Mouse (Mus musculus) T-helper 2 cell (primary cell): ENCODE measurements at regions not wholly inside any gene's neighbourhood (a gene's known extent, or its start where the extent isn't known, plus 50 kb on each side); places are given as distances from the start of the nearest gene placed in this dataset.

ENCODE experiments used
- in situ Hi-C: fragments of 300-600 bp; cut with MboI, MseI; formaldehyde crosslinking; loops from one replicate; pipeline ENCODE4 v1.15.1; 2025; ENCODE audit warnings: high pct_unique_total_duplicates

GRCm38 (mm10) chr1:122607309-122607708, 1039.5 kb upstream of the Ddx18 start:
- in situ Hi-C loops, result no loop called here

GRCm38 (mm10) chr1:122575954-122576353, 1008.2 kb upstream of the Ddx18 start:
- in situ Hi-C loops, result no loop called here

- in situ Hi-C loops, result loop anchor here (25.0 kb wide), 1 partner anchor 761 kb away; no protein-coding TSS in a partner anchor
Observed at GRCm38 (mm10) chr1:122551596-122551995, 983.8 kb upstream of the Ddx18 start.

- in situ Hi-C loops, result no loop called here
Observed at GRCm38 (mm10) chr1:122509580-122509979, 941.8 kb upstream of the Ddx18 start.

GRCm38 (mm10) chr1:122501707-122502106, 933.9 kb upstream of the Ddx18 start:
- in situ Hi-C loops, result no loop called here

- in situ Hi-C loops, result no loop called here
Observed at GRCm38 (mm10) chr1:122478003-122478402, 910.2 kb upstream of the Ddx18 start.

- in situ Hi-C loops, result no loop called here
Observed at GRCm38 (mm10) chr1:122463931-122464330, 896.1 kb upstream of the Ddx18 start.

- in situ Hi-C loops, result no loop called here
Observed at GRCm38 (mm10) chr1:122459056-122459455, 891.3 kb upstream of the Ddx18 start.

GRCm38 (mm10) chr1:122454881-122455280, 887.1 kb upstream of the Ddx18 start:
- in situ Hi-C loops, result no loop called here

GRCm38 (mm10) chr1:122453617-122454016, 885.8 kb upstream of the Ddx18 start:
- in situ Hi-C loops, result no loop called here

- in situ Hi-C loops, result no loop called here
Observed at GRCm38 (mm10) chr1:122439358-122439757, 871.6 kb upstream of the Ddx18 start.

- in situ Hi-C loops, result no loop called here
Observed at GRCm38 (mm10) chr1:122423503-122423902, 855.7 kb upstream of the Ddx18 start.

- in situ Hi-C loops, result no loop called here
Observed at GRCm38 (mm10) chr1:122396342-122396741, 828.6 kb upstream of the Ddx18 start.

GRCm38 (mm10) chr1:122393660-122394355, 826.0 kb upstream of the Ddx18 start:
- in situ Hi-C loops, result no loop called here

GRCm38 (mm10) chr1:122357015-122357414, 789.2 kb upstream of the Ddx18 start:
- in situ Hi-C loops, result no loop called here

- in situ Hi-C loops, result no loop called here
Observed at GRCm38 (mm10) chr1:122351530-122351929, 783.7 kb upstream of the Ddx18 start.

- in situ Hi-C loops, result no loop called here
Observed at GRCm38 (mm10) chr1:122333267-122333666, 765.5 kb upstream of the Ddx18 start.

GRCm38 (mm10) chr1:122328276-122328675, 760.5 kb upstream of the Ddx18 start:
- in situ Hi-C loops, result no loop called here
